Mouse (Mus musculus): Measurements from ENCODE around the gene Kif23.

- TF ChIP-seq CTCF (IDR thresholded peaks at IDR 0.05; ENCODE audit: control insufficient read depth, insufficient read depth, insufficient read length) (peak; percentile 43), MAX (IDR thresholded peaks at IDR 0.05) (no peak), FOSL1 (IDR thresholded peaks at IDR 0.05; ENCODE audit: insufficient read depth, low read length, poor library complexity, severe bottlenecking) (no peak), USF1 (IDR thresholded peaks at IDR 0.05; ENCODE audit: low read depth) (no peak)
Measured at GRCm38 (mm10) chr9:61965411-61965930, 18.9 kb upstream of the Kif23 start.

Measured in C2C12 (cell line).